Mouse (Mus musculus) heart, embryonic 10.5 days (tissue): ENCODE measurements around the gene Anxa11. TPM values are rescaled to one million over a fixed set of nuclear protein-coding genes. Genes with fewer than 3 reads are reported as not detected.
"Not testable (repeated sequence)": the region's sequence is repeated elsewhere in the genome, so short reads cannot be mapped to it uniquely, and the experiment has no call there.

Experiments used
- DNase-seq: peaks from one replicate; pipeline ENCODE4 v3.0.0-alpha.2; 2017; ENCODE audit warnings: low spot score
- H3K27ac ChIP-seq: fragments of 300-500 bp; sonication (generic); 2 replicates; pipeline ENCODE4 v1.5.1; 2016; ENCODE audit warnings: mild to moderate bottlenecking
- H3K27me3 ChIP-seq: fragments of 300-500 bp; sonication (generic); 2 replicates; pipeline ENCODE4 v1.6.1; 2016; ENCODE audit warnings: mild to moderate bottlenecking; ENCODE audit not compliant: poor library complexity, insufficient read depth, severe bottlenecking
- H3K36me3 ChIP-seq: fragments of 300-500 bp; sonication (generic); 2 replicates; pipeline ENCODE4 v1.6.1; 2016; ENCODE audit warnings: mild to moderate bottlenecking, moderate library complexity
- H3K4me1 ChIP-seq: fragments of 300-500 bp; sonication (generic); 2 replicates; pipeline ENCODE4 v1.6.1; 2016; ENCODE audit warnings: mild to moderate bottlenecking
- H3K4me3 ChIP-seq: fragments of 300-500 bp; sonication (generic); 2 replicates; pipeline ENCODE4 v1.5.1; 2016; ENCODE audit warnings: mild to moderate bottlenecking, moderate library complexity
- H3K9me3 ChIP-seq: fragments of 300-500 bp; sonication (generic); 2 replicates; pipeline ENCODE4 v1.6.1; 2016; ENCODE audit warnings: mild to moderate bottlenecking, moderate library complexity
- WGBS: fragments of 180-500 bp; shearing (Covaris S2); methylation state at CpG from one replicate; pipeline ENCODE4 v1.1.7; 2016; 5-methylcytosine and 5-hydroxymethylcytosine counted together
- microRNA-seq: library from miRNA; unstranded; fragments of <30 nt; microRNA quantifications from one replicate; pipeline ENCODE4, GENCODE M21; 2017
- polyA plus RNA-seq: library from polyadenylated mRNA; unstranded; fragments of >200 nt; fragmentation: Nextera tagmentation; extraction: Ambion mirVana; gene quantifications from 2 replicates; pipeline ENCODE4 v1.2.1, GENCODE M21; 2016

The Anxa11 gene
- polyA plus RNA-seq, 1 experiment from 2014 or later: 10.9 TPM

DNA sequence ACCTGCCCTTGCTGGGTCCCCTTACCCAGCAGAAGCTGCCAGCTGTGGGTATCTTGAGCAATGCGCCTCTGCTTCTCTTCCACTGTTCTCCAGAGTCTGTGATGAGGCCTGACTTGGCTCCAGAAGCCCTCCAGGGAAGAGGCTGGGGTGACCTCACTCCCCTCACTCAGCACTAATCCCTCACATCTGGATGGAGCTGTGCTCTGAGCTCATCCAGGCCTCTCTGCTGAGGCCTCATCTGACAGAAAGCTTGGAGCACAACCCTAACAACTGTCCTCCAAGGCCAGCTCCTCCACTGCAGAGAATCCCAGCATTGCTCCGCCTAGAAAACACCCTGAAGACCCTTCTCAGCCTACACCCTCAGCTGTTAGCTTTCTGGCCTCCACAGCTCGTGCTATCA is 52.6 kb downstream of the Anxa11 start:
- not testable (repeated sequence) for H3K4me1 ChIP-seq, H3K27me3 ChIP-seq

DNA sequence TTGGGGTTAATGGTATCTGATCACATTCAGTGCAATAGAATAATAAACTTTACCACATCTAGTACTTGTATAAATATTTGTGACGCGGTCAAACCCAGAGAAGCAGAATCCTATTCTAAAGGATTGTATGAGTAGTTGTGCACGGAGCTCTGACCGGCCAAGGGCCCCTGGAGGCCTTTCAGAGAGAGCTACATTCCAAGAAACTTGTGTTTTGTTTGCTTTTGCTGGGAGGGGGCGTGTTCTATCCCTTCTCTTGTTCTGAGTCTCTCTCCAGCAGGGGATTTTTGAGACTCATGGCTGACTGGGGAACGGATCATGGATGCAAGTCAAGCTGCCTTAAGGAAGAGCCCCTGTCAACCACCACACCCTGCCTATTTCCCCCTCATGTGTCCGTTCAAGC is 53.7 kb downstream of the Anxa11 start:
- WGBS: no CpG with 5 or more reads among the region's 7 CpGs

More for the DNA sequence above, 52.6 kb downstream of the Anxa11 start:
- H3K9me3 ChIP-seq, H3K4me3 ChIP-seq, DNase-seq, H3K27ac ChIP-seq, H3K36me3 ChIP-seq: not testable (repeated sequence)
- no CpG with 5 or more reads among the region's 3 CpGs for WGBS

DNA sequence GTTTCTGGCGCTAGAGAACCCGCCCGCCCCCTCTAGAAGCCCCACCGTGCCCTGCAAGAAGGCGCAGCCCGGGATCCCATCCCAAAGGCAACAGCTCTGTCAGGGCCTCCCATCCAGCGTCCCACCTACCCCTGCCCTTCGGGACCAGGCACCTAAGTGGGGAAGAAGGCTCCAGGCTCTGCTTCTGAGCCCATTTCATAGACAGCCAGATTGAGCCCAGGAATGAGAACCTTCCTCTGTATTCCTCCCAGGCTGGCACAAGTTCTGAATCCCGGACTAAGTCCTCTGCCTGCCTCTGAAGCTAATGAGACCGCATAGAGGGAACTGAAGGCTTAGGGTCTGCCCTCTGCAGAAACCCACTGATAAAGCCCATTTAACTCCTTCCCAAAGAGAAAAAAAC is 61.0 kb downstream of the Anxa11 start, which contains the start of gene Plac9a:
TSS of gene Plac9a (minus strand) at position 101 of the 400 bp plus-strand sequence.
- no CpG with 5 or more reads among the region's 10 CpGs for WGBS
- not testable (repeated sequence) for H3K36me3 ChIP-seq, H3K9me3 ChIP-seq, DNase-seq, H3K27ac ChIP-seq, H3K4me1 ChIP-seq, H3K4me3 ChIP-seq, H3K27me3 ChIP-seq

More for the DNA sequence above, 53.7 kb downstream of the Anxa11 start:
- not testable (repeated sequence) for H3K27ac ChIP-seq, H3K4me3 ChIP-seq, H3K36me3 ChIP-seq, DNase-seq, H3K9me3 ChIP-seq, H3K4me1 ChIP-seq, H3K27me3 ChIP-seq

DNA sequence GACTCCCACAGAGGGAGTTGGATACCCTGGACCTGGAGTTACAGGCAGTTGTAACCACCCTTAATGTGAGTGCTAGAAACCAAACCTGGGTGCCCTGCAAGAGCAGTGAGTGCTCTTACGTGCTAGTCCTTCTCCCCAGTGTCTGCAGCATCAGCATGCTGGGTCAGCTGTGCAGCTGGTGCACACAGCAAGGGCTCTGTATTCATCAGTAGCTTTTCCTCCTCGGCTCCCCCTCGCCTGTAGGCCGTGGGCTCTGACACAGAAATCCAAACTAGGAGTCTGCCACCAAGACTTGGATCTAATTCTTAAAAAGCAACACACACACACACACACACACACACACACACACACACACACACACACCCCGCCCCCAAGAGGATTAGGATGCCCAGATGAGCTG is 63.3 kb downstream of the Anxa11 start:
- not testable (repeated sequence) for DNase-seq, H3K27me3 ChIP-seq, H3K4me3 ChIP-seq, H3K4me1 ChIP-seq, H3K9me3 ChIP-seq, H3K36me3 ChIP-seq, H3K27ac ChIP-seq
- WGBS: 73% methylated on average over 1 of the region's 5 CpGs

DNA sequence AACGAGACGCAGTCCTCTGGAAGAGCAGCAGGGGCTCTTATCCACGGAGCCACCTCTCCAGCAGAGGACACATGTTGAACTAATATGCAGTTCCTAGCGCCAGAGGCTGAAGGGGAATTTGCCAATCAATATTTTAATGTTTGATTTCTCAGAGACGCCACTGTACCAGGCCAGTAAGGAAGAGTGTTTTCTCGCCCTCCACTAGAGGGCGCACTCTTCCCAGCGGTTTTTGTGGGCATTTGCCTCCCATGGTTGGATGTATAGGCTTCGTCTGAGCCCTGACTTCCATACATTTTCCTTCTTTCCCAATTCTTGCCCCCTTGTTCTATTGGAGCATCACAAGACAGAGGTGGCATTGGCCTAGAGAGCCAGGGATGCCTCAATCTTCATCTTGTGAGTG is 65.3 kb downstream of the Anxa11 start:
- not testable (repeated sequence) for H3K27ac ChIP-seq, H3K36me3 ChIP-seq, H3K4me3 ChIP-seq, H3K9me3 ChIP-seq, H3K27me3 ChIP-seq, DNase-seq, H3K4me1 ChIP-seq
- no CpG with 5 or more reads among the region's 9 CpGs for WGBS

DNA sequence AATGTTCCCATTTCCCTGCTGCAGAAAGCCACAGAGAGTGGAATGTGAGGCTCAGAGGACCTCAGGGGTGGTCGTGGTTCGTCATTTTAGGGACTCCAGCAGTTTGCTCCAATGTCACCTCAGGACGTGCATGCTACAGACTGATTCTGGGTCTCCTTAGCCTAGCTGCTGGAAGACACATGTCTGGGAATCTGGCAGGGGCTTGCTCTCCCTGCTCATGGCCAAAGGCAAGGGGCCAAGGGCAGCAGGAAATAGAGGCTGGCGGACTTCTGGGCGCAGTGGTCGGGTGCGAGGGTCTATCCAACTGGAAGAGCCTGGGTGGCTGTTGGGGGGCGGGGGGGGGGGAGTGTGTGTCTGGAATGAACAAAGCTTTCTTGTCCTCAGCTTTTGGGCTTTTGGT is 67.0 kb downstream of the Anxa11 start:
- H3K4me1 ChIP-seq, DNase-seq, H3K27ac ChIP-seq, H3K27me3 ChIP-seq, H3K36me3 ChIP-seq, H3K9me3 ChIP-seq, H3K4me3 ChIP-seq: not testable (repeated sequence)
- WGBS: no CpG with 5 or more reads among the region's 8 CpGs

DNA sequence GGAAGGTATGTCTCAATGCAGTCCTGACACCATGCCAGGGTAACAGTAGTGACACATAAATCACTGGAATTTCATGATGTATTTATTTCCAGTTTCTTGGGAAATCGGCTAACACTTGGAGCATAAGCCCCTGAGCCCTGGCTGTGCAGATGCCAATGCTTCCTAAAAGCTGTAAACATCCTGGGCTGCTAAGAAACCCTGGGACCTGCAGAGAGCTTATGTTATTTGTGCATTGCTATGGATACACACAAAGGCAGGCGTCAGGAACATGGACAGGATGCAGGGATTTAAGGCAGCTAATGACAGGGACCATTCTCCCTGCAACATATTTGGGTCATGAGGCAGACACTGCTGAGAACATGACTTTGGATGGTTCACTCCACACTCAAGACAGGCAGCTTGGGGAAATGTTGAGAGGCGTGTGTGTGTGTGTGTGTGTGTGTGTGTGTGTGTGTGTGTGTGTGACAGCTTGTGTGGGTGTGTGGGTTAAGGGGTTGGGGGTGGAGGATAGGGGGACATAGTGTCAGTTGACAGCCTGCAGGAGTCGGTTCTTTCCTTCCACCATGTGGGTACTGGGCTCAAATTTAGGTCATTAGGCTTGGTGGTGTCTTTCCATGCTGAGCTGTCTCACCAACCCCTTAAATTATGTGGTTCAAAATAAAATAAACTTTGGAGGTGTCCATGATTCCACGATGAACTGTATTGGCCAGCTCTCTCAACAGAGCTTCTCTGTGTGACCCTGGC is 76.6 kb downstream of the Anxa11 start:
- WGBS: no CpG with 5 or more reads among the region's 5 CpGs
- not testable (repeated sequence) for H3K4me3 ChIP-seq, H3K4me1 ChIP-seq, H3K36me3 ChIP-seq, H3K27me3 ChIP-seq, DNase-seq, H3K27ac ChIP-seq, H3K9me3 ChIP-seq

DNA sequence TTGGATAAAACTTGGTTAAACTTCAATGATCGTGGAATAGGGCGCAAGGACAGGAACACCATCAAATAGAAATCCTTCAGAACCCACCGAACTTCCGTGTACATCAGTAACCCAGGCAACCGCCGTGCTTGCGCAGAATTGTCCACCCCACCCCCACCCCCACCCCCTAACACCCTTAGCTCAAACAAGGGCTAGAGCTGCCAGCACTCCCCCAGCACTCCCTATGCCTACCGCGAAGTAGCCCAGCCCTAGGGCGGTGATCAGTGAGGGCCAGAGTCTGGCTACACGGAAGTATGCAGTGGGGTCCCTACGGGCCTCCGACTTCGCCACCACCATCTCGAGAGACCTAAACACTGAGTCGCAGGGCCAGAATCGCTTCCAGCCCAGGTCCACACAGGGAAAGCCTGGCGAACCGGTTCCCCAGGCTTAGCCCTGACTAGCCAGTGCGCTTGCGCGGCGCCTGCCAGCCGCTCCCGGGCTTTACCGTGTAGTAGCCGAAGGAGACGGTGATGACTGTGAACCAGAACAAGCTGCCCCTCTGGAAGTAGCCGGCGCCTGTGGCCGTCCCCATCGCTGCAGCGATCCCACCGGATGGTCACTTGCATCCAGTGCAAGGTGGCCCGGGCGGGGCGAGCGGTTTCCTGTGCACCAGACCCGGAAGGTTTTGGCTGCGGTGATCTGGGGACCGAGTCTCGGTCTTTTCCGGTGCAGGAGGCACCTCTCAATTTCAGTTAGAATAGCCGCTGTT is 85.0 kb downstream of the Anxa11 start:
- H3K4me1 ChIP-seq: not testable (repeated sequence)

DNA sequence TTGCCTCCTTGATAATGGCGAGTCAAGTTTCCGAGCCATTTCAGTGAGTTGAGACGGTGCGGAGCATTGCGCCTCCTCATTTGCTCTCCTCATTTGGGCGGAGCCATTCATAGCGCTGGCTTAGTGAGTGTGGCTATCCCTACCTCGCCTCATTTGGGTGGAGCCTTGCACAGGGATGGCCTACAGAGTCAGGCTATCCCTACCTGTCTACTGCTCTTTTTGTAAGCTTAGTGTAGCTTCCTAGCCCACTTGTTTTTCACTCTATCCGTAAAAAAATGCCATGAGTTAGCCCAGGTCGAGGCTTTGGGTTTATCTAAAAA is 85.6 kb downstream of the Anxa11 start, which contains the start of gene Tmem254a:
TSS of gene Tmem254a (minus strand) at position 111 of the 320 bp plus-strand sequence.
- H3K27ac ChIP-seq, H3K4me1 ChIP-seq, H3K27me3 ChIP-seq, DNase-seq, H3K36me3 ChIP-seq, H3K4me3 ChIP-seq, H3K9me3 ChIP-seq: not testable (repeated sequence)
- WGBS: no CpG with 5 or more reads among the region's 10 CpGs

More for the DNA sequence above, 85.0 kb downstream of the Anxa11 start:
- H3K4me3 ChIP-seq, DNase-seq, H3K27ac ChIP-seq, H3K27me3 ChIP-seq, H3K36me3 ChIP-seq, H3K9me3 ChIP-seq: not testable (repeated sequence)
- WGBS: no CpG with 5 or more reads among the region's 44 CpGs

Small RNAs within 50 kb of the gene (microRNA-seq; reads per million reads assigned to microRNA genes)
- not detected for gene Gm23701

Other genes starting within 250 kb of the Anxa11 start
- gene Ppif, start 148.0 kb upstream of the Anxa11 start, polyA plus RNA-seq: 65.7 and 104 TPM in 2 replicates
- 15.2 and 16.9 TPM in 2 replicates for gene Zcchc24, start 73.1 kb upstream of the Anxa11 start, polyA plus RNA-seq
- gene Plac9a, start 60.9 kb downstream of the Anxa11 start, polyA plus RNA-seq: 0.21 TPM in 1 of 2 replicates, not detected in the other
- gene Tmem254a, start 85.5 kb downstream of the Anxa11 start, polyA plus RNA-seq: 1.6 and 2.2 TPM in 2 replicates
- gene Cphx1, start 96.1 kb downstream of the Anxa11 start, polyA plus RNA-seq: not detected in 2 replicates
- 1.2 and 1.4 TPM in 2 replicates for gene Duxbl1, start 136.4 kb downstream of the Anxa11 start, polyA plus RNA-seq
- 1.1 TPM in 1 of 2 replicates, not detected in the other for gene Gm9780, start 200.6 kb downstream of the Anxa11 start, polyA plus RNA-seq
- gene Tmem254c, start 225.2 kb downstream of the Anxa11 start, polyA plus RNA-seq: 28.7 and 28.9 TPM in 2 replicates
- gene Cphx2, start 239.4 kb downstream of the Anxa11 start, polyA plus RNA-seq: not detected in 2 replicates
- not detected in 2 replicates for gene Cphx3, start 240.1 kb downstream of the Anxa11 start, polyA plus RNA-seq